Mouse (Mus musculus): ENCODE data around the gene Ttf1.
"Not testable (repeated sequence)": the region's sequence is repeated elsewhere in the genome, so short reads cannot be mapped to it uniquely, and the experiment has no call there.

Ttf1 gene

GRCm38 (mm10) chr2:29065796-29066195 is 5.7 kb downstream of the Ttf1 start:
- DNase-seq: no peak

GRCm38 (mm10) chr2:29066410-29066809 is 6.3 kb downstream of the Ttf1 start:
- peak; percentile 11 for DNase-seq

GRCm38 (mm10) chr2:29074676-29075075 is 14.6 kb downstream of the Ttf1 start:
- DNase-seq: no peak

GRCm38 (mm10) chr2:29075331-29076070 is 15.4 kb downstream of the Ttf1 start:
- DNase-seq: no peak

- no peak for DNase-seq
Measured at GRCm38 (mm10) chr2:29076226-29076625, 16.2 kb downstream of the Ttf1 start.

- DNase-seq: no peak
Measured at GRCm38 (mm10) chr2:29081965-29082364, 21.9 kb downstream of the Ttf1 start.

GRCm38 (mm10) chr2:29086026-29086425 is 26.0 kb downstream of the Ttf1 start:
- no peak for DNase-seq

- DNase-seq: not testable (repeated sequence)
Measured at GRCm38 (mm10) chr2:29089276-29089675, 29.2 kb downstream of the Ttf1 start.

GRCm38 (mm10) chr2:29095674-29096073 is 35.6 kb downstream of the Ttf1 start:
- no peak for DNase-seq

- no peak for DNase-seq
Measured at GRCm38 (mm10) chr2:29096751-29097150, 36.7 kb downstream of the Ttf1 start.

GRCm38 (mm10) chr2:29097465-29097864 is 37.4 kb downstream of the Ttf1 start:
- DNase-seq: no peak

GRCm38 (mm10) chr2:29097955-29098354 is 37.9 kb downstream of the Ttf1 start:
- not testable (repeated sequence) for DNase-seq

- no peak for DNase-seq
Measured at GRCm38 (mm10) chr2:29098786-29099185, 38.7 kb downstream of the Ttf1 start.

GRCm38 (mm10) chr2:29099646-29100045 is 39.6 kb downstream of the Ttf1 start:
- no peak for DNase-seq

GRCm38 (mm10) chr2:29100822-29101534 is 40.9 kb downstream of the Ttf1 start:
- no peak for DNase-seq

- DNase-seq: not testable (repeated sequence)
Measured at GRCm38 (mm10) chr2:29102416-29103377, 42.6 kb downstream of the Ttf1 start.

- no peak for DNase-seq
Measured at GRCm38 (mm10) chr2:29120969-29121368, 60.9 kb downstream of the Ttf1 start.

GRCm38 (mm10) chr2:29122446-29122845 is 62.4 kb downstream of the Ttf1 start:
- no peak for DNase-seq

- DNase-seq: no peak
Measured at GRCm38 (mm10) chr2:29123907-29124569, 64.0 kb downstream of the Ttf1 start, which contains the start of gene Setx. Gene Setx, plus strand, starts transcription at chr2:29124181.

GRCm38 (mm10) chr2:29124571-29124935 is 64.5 kb downstream of the Ttf1 start:
- DNase-seq: no peak

GRCm38 (mm10) chr2:29124936-29125701 is 65.1 kb downstream of the Ttf1 start:
- DNase-seq: peak; percentile 99

Measured in kidney, adult 18-20 months (tissue).